ENCODE assay signal across 23 mouse cellular contexts in genomic region chr5:27018314-27018956, GRCm38 (mm10).
DNase-seq lines count a peak whose midpoint lies in the region; ATAC-seq and TF ChIP-seq lines count a peak whose summit lies in the region.
"Had no signal": no experiment of that assay in that cellular context is flagged by ENCODE, and none has a peak within 500 bp of the region (broad histone marks: within the 10 kb centered on the region; RNA-seq: fewer than 3 reads in every experiment).

No protein-coding gene starts in this region.

- H3K9ac ChIP-seq in hindbrain, embryonic 12.5 days = no peak overlapping the region
- H3K9ac ChIP-seq in hindbrain, embryonic 14.5 days = no peak overlapping the region
- H3K9ac ChIP-seq: liver, embryonic 15.5 days; lung, embryonic 14.5 days had no signal

- H3K36me3 ChIP-seq in hindbrain, embryonic 12.5 days = no peaks in the 10 kb centered on the region
- no peaks in the 10 kb centered on the region for H3K36me3 ChIP-seq in hindbrain, embryonic 14.5 days (replicated peaks; ENCODE audit: control insufficient read depth, insufficient read depth)
- H3K36me3 ChIP-seq: liver, embryonic 15.5 days had no signal

- H3K9me3 ChIP-seq in hindbrain, embryonic 12.5 days (replicated peaks) = no peaks in the 10 kb centered on the region
- no peaks in the 10 kb centered on the region for H3K9me3 ChIP-seq in hindbrain, embryonic 14.5 days (ENCODE audit: control insufficient read depth, low read length)
- H3K9me3 ChIP-seq: liver, embryonic 15.5 days had no signal

- no peak for ATAC-seq in hindbrain, embryonic 12.5 days (ENCODE audit: low FRiP score)
- ATAC-seq in hindbrain, embryonic 14.5 days (ENCODE audit: low FRiP score) = no peak; the same call in 1 of the 2 replicates
- ATAC-seq: inflammation-experienced regulatory T-cells, adult 6 months had no signal

- TF ChIP-seq CTCF in brain, embryonic 14.5 days (IDR thresholded peaks at IDR 0.05; ENCODE audit: borderline replicate concordance, extremely low read depth, insufficient read depth, insufficient read length) = no peak

- peak overlapping the region; percentile 12; the same call in 1 of the 2 replicates for H3K27ac ChIP-seq in hindbrain, embryonic 12.5 days
- H3K27ac ChIP-seq in hindbrain, embryonic 14.5 days = no peak overlapping the region
- H3K27ac ChIP-seq: liver, embryonic 15.5 days had no signal

- no peaks in the 10 kb centered on the region for H3K4me1 ChIP-seq in hindbrain, embryonic 12.5 days
- no peaks in the 10 kb centered on the region for H3K4me1 ChIP-seq in hindbrain, embryonic 14.5 days (replicated peaks; ENCODE audit: control insufficient read depth, insufficient read depth, low read length)
- H3K4me1 ChIP-seq: liver, embryonic 15.5 days had no signal

- TF ChIP-seq POLR2A in brain, embryonic 14.5 days (IDR thresholded peaks at IDR 0.05; ENCODE audit: borderline replicate concordance, extremely low read depth, insufficient read depth, insufficient read length, poor library complexity, severe bottlenecking) = no peak

- H3K4me3 ChIP-seq in hindbrain, embryonic 12.5 days = no peak overlapping the region
- no peak overlapping the region for H3K4me3 ChIP-seq in hindbrain, embryonic 14.5 days (replicated peaks; ENCODE audit: low read length)
- H3K4me3 ChIP-seq: liver, embryonic 15.5 days had no signal

- no peak for DNase-seq in hindbrain, embryonic 14.5 days (ENCODE audit: low spot score)
- peak; percentile 20 for DNase-seq in brain, adult 2 months (ENCODE audit: low read depth, low spot score)
- DNase-seq in brain, embryonic 14.5 days (ENCODE audit: low read depth) = peak; percentile 35
- peak; percentile 39 for DNase-seq in retina, embryonic 14.5 days (ENCODE audit: low spot score)
- no peak for DNase-seq in heart, adult 18-20 months
- DNase-seq: adrenal gland, postnatal 25 days; B cell, adult 2 months; cerebellum, adult 8-10 months; cerebellum, postnatal 25 days; gastrocnemius, postnatal 25 days; heart, adult 11 months; heart, postnatal 36 days; kidney, adult 11 months; kidney, postnatal 14 days; layer of hippocampus, adult 9-11 months; lung, embryonic 14.5 days; lung, postnatal 14 days; right cerebral cortex, postnatal 14 days had no signal

- H3K27me3 ChIP-seq in hindbrain, embryonic 12.5 days = no peaks in the 10 kb centered on the region
- no peaks in the 10 kb centered on the region for H3K27me3 ChIP-seq in hindbrain, embryonic 14.5 days (ENCODE audit: control insufficient read depth, insufficient read depth, low read length)
- H3K27me3 ChIP-seq: liver, embryonic 15.5 days had no signal

- WGBS in hindbrain, embryonic 12.5 days = 34% methylated on average over 3 of the region's 3 CpGs
- 32% methylated on average over 3 of the region's 3 CpGs for WGBS in hindbrain, embryonic 14.5 days

- no peak overlapping the region for H3K4me2 ChIP-seq in hindbrain, embryonic 12.5 days (replicated peaks)
- H3K4me2 ChIP-seq in hindbrain, embryonic 14.5 days (replicated peaks) = no peak overlapping the region
- H3K4me2 ChIP-seq: heart, embryonic 11.5 days; liver, embryonic 15.5 days; lung, embryonic 14.5 days; midbrain, embryonic 11.5 days had no signal

Comparison
In these comparisons a context has a peak if more than half of its experiments do, and no peak if none do; other contexts are left out.
1. DNase-seq: peak in brain, adult 2 months (single experiment), brain, embryonic 14.5 days (single experiment) and retina, embryonic 14.5 days (single experiment); none in hindbrain, embryonic 14.5 days (single experiment) and heart, adult 18-20 months (0 of 2).